8 mouse cellular contexts compared by ENCODE assay signal in the genomic region with DNA sequence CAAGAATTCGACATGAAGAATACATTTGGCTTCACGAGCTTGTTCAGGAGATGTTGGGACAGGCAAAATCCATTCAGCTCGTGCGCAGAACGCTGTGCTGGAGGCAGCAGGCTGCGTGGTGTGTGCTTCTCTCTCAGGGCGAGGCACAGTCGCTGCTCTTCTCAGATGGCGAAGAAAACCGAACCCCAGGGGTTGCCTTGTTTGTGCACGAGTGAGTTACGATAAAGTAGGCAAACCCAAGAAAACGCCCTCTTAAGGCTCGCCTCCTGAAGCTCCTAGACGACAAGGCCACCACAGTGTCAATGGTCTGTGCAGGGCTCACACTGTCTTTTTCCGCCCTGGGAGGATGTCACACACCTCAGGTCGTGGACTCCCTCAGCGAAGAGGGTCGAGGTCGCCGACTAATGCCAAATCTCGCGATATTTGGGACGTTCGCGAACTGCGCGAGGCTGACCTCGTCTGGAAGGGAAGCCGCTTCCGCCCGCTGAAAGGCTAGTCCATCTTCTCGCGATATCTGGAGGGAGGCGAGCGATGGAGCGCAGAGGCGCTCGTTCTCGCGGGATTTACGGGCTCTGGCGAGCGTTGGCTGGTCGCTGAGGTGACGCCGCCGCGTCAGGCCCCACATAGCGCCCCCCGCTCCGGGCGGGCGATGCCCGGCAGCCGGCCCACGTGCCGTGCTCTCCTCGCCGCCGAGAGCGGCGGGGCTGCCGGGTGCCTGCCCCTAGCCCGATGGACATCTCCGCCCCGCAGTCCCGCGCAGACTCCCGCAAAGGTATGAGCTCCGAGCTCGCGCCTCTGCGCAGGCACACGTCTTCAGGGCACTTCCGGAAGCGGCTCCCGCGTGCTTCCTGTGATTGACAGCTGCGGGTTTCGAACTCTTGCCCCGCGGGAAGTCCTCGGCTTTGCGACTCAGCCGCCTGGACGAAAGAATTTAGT. TPM values are rescaled to one million over a fixed set of nuclear protein-coding genes. Genes with fewer than 3 reads are reported as not detected.
DNase-seq lines count a peak whose midpoint lies in the region; ATAC-seq and TF ChIP-seq lines count a peak whose summit lies in the region.

Gene Ercc6l2 (plus strand): TSS at position 495 of the 936 bp plus-strand sequence.

- peak within 1 kb of the TSS; percentile 81 for H3K4me2 ChIP-seq in heart, embryonic 11.5 days
- peak within 1 kb of the TSS; percentile 85 for H3K4me2 ChIP-seq in kidney, embryonic 16.5 days (replicated peaks; ENCODE audit: low read depth, low read length)
- H3K4me2 ChIP-seq in myocyte (ENCODE audit: low read depth): peak within 1 kb of the TSS; percentile 83

- ATAC-seq in heart, embryonic 11.5 days (replicated peaks; ENCODE audit: insufficient number of reproducible peaks, low FRiP score, low TSS enrichment): peak; percentile 100
- ATAC-seq in kidney, embryonic 16.5 days (ENCODE audit: low FRiP score, low TSS enrichment): peak; percentile 99

- DNase-seq in brain, embryonic 14.5 days (ENCODE audit: low read depth): peak; percentile 99
- peak; percentile 92 for DNase-seq in liver, adult 2 months (ENCODE audit: extremely low read depth, low read depth, low spot score)
- peak; percentile 100 for DNase-seq in splenic B cell, adult 2 months (ENCODE audit: low read depth, low spot score)

- H3K36me3 ChIP-seq in C2C12 (ENCODE audit: control insufficient read depth, insufficient read depth) (no peaks in the 10 kb centered on the region), myocyte (ENCODE audit: control insufficient read depth, insufficient read depth) (no peaks in the 10 kb centered on the region)
- H3K36me3 ChIP-seq in erythroblast, embryonic 14.5 days (ENCODE audit: control insufficient read depth): peaks cover 3% of the 10 kb centered on the region
- no peaks in the 10 kb centered on the region for H3K36me3 ChIP-seq in heart, embryonic 11.5 days (ENCODE audit: control insufficient read depth, insufficient read depth, low read length)
- no peaks in the 10 kb centered on the region for H3K36me3 ChIP-seq in kidney, embryonic 16.5 days (ENCODE audit: insufficient read depth, low read length)
- H3K36me3 ChIP-seq in liver, adult 2 months (ENCODE audit: control insufficient read depth, insufficient read depth, low read length): no peaks in the 10 kb centered on the region
- no peaks in the 10 kb centered on the region for H3K36me3 ChIP-seq in splenic B cell, adult 2 months (ENCODE audit: control insufficient read depth, insufficient read depth, low read length, poor library complexity, severe bottlenecking)

- peak within 1 kb of the TSS; percentile 45 for H3K4me3 ChIP-seq in C2C12 (ENCODE audit: insufficient read depth, poor library complexity, severe bottlenecking)
- peak within 1 kb of the TSS; percentile 76 for H3K4me3 ChIP-seq in erythroblast, embryonic 14.5 days (replicated peaks)
- peak within 1 kb of the TSS; percentile 74 for H3K4me3 ChIP-seq in heart, embryonic 11.5 days (ENCODE audit: low read depth, low read length)
- peak within 1 kb of the TSS; percentile 76 for H3K4me3 ChIP-seq in kidney, embryonic 16.5 days (ENCODE audit: low read length)
- peak within 1 kb of the TSS; percentile 64 for H3K4me3 ChIP-seq in liver, adult 2 months (ENCODE audit: insufficient read depth, low read depth, low read length)
- H3K4me3 ChIP-seq in myocyte: peak within 1 kb of the TSS; percentile 44

- TF ChIP-seq POLR2A in brain, embryonic 14.5 days (IDR thresholded peaks at IDR 0.05; ENCODE audit: borderline replicate concordance, extremely low read depth, insufficient read depth, insufficient read length, poor library complexity, severe bottlenecking): peak; percentile 85
- peak; percentile 82 for TF ChIP-seq POLR2A in liver, adult 2 months (IDR thresholded peaks at IDR 0.05; ENCODE audit: extremely low read depth, insufficient read depth, low read length)
- peak; percentile 83 for TF ChIP-seq POLR2A in myocyte (IDR thresholded peaks at IDR 0.05; ENCODE audit: insufficient read length, low read depth)

- H3K9ac ChIP-seq in heart, embryonic 11.5 days (ENCODE audit: low read depth, low read length): peak within 1 kb of the TSS; percentile 89
- H3K9ac ChIP-seq in kidney, embryonic 16.5 days (replicated peaks; ENCODE audit: low read length): peak within 1 kb of the TSS; percentile 94
- peak within 1 kb of the TSS; percentile 73 for H3K9ac ChIP-seq in liver, adult 2 months (ENCODE audit: low read depth, low read length)

- no peaks in the 10 kb centered on the region for H3K9me3 ChIP-seq in erythroblast, embryonic 14.5 days (ENCODE audit: control insufficient read depth, low read length)
- H3K9me3 ChIP-seq in heart, embryonic 11.5 days (replicated peaks; ENCODE audit: control insufficient read depth, low read length): no peaks in the 10 kb centered on the region
- no peaks in the 10 kb centered on the region for H3K9me3 ChIP-seq in kidney, embryonic 16.5 days (ENCODE audit: low read length)

- under 1% methylated on average over 87 of the region's 87 CpGs for WGBS in heart, embryonic 11.5 days (ENCODE audit: insufficient replicate concordance)
- 0% methylated on average over 87 of the region's 87 CpGs for WGBS in kidney, embryonic 16.5 days
- WGBS in liver, adult 2 months: under 1% methylated on average over 87 of the region's 87 CpGs

- H3ac ChIP-seq in C2C12 (ENCODE audit: control insufficient read depth, insufficient read length, low read depth) (peak within 1 kb of the TSS; percentile 94), myocyte (ENCODE audit: control insufficient read depth, insufficient read length) (peak within 1 kb of the TSS; percentile 85)

- no peaks in the 10 kb centered on the region for H3K27me3 ChIP-seq in C2C12 (ENCODE audit: control insufficient read depth, insufficient read depth, insufficient read length)
- no peaks in the 10 kb centered on the region for H3K27me3 ChIP-seq in erythroblast, embryonic 14.5 days (ENCODE audit: control insufficient read depth)
- no peaks in the 10 kb centered on the region for H3K27me3 ChIP-seq in heart, embryonic 11.5 days (ENCODE audit: control insufficient read depth, insufficient read depth, low read length)
- no peaks in the 10 kb centered on the region for H3K27me3 ChIP-seq in kidney, embryonic 16.5 days (ENCODE audit: insufficient read depth, low read length)
- no peaks in the 10 kb centered on the region for H3K27me3 ChIP-seq in liver, adult 2 months (ENCODE audit: control insufficient read depth, insufficient read depth, low read length)
- no peaks in the 10 kb centered on the region for H3K27me3 ChIP-seq in myocyte (ENCODE audit: control insufficient read depth, insufficient read depth, insufficient read length)
- H3K27me3 ChIP-seq in splenic B cell, adult 2 months (ENCODE audit: control insufficient read depth, insufficient read depth, low read length, poor library complexity, severe bottlenecking): no peaks in the 10 kb centered on the region

- peak within 1 kb of the TSS; percentile 93 for H3K27ac ChIP-seq in heart, embryonic 11.5 days (ENCODE audit: low read depth, low read length)
- peak within 1 kb of the TSS; percentile 89 for H3K27ac ChIP-seq in kidney, embryonic 16.5 days (ENCODE audit: low read length)
- H3K27ac ChIP-seq in liver, adult 2 months (replicated peaks; ENCODE audit: insufficient read depth, low read depth, low read length): peak within 1 kb of the TSS; percentile 71

- TF ChIP-seq CTCF in C2C12 (IDR thresholded peaks at IDR 0.05; ENCODE audit: control insufficient read depth, insufficient read depth, insufficient read length): no peak
- TF ChIP-seq CTCF in brain, embryonic 14.5 days (IDR thresholded peaks at IDR 0.05; ENCODE audit: borderline replicate concordance, extremely low read depth, insufficient read depth, insufficient read length): no peak
- TF ChIP-seq CTCF in liver, adult 2 months (IDR thresholded peaks at IDR 0.05; ENCODE audit: low read depth, low read length): no peak

- H3K79me2 ChIP-seq in C2C12 (ENCODE audit: control insufficient read depth, insufficient read depth): peaks cover 13% of the 10 kb centered on the region
- H3K79me2 ChIP-seq in liver, adult 2 months (ENCODE audit: control insufficient read depth, insufficient read depth, low read length): no peaks in the 10 kb centered on the region
- peaks cover 11% of the 10 kb centered on the region for H3K79me2 ChIP-seq in myocyte (ENCODE audit: control insufficient read depth, insufficient read depth)

- H3K79me3 ChIP-seq in C2C12 (ENCODE audit: low read depth): peaks cover 1% of the 10 kb centered on the region

- H3K4me1 ChIP-seq in erythroblast, embryonic 14.5 days (ENCODE audit: control insufficient read depth): peaks cover 30% of the 10 kb centered on the region
- peaks cover 5% of the 10 kb centered on the region; the same call in 1 of the 2 replicates for H3K4me1 ChIP-seq in heart, embryonic 11.5 days (ENCODE audit: control insufficient read depth, insufficient read depth, low read length)
- H3K4me1 ChIP-seq in kidney, embryonic 16.5 days (ENCODE audit: insufficient read depth, low read length): peaks cover 12% of the 10 kb centered on the region
- no peaks in the 10 kb centered on the region for H3K4me1 ChIP-seq in liver, adult 2 months (ENCODE audit: control insufficient read depth, insufficient read depth, low read length)

TF ChIP-seq in C2C12, 6 proteins besides CTCF, POLR2A, EP300 and RAD21:
- TF ChIP-seq FOSL1 (IDR thresholded peaks at IDR 0.05; ENCODE audit: insufficient read depth, low read length, poor library complexity, severe bottlenecking) (no peak), MAX (IDR thresholded peaks at IDR 0.05) (peak; percentile 96)

TF ChIP-seq in myocyte, 11 proteins besides CTCF, POLR2A, EP300 and RAD21:
- no peak for TF ChIP-seq MYOD1 (IDR thresholded peaks at IDR 0.05; ENCODE audit: control insufficient read depth in 1 of 3, insufficient read length in 2 of 3, low read depth in 2 of 3)
- no peak for TF ChIP-seq SRF (IDR thresholded peaks at IDR 0.05; ENCODE audit: control insufficient read depth, insufficient read length, low read depth)
- peak; percentile 94 for TF ChIP-seq POLR2AphosphoS2 (IDR thresholded peaks at IDR 0.05; ENCODE audit: insufficient read length, low read depth)
- peak in 1 of 3 experiments; percentile 39 for TF ChIP-seq MYOG (IDR thresholded peaks at IDR 0.05; ENCODE audit: control insufficient read depth in 1 of 3, insufficient read depth in 1 of 3, insufficient read length in 2 of 3, low read depth in 2 of 3)
- TF ChIP-seq E2F4 (IDR thresholded peaks at IDR 0.05; ENCODE audit: insufficient read depth): peak; percentile 79

RNA-seq across cellular contexts. Expression of gene Ercc6l2, which starts in this region (rescaled TPM):
- polyA plus RNA-seq in C2C12 (2012; fragmentation: generic; extraction: Trizol): 4.3 TPM
- polyA plus RNA-seq in brain, embryonic 14.5 days (2012; rRNA removed): 12.9 and 17.5 TPM in 2 replicates
- 0.18 and 0.36 TPM in 2 replicates for polyA plus RNA-seq in erythroblast, embryonic 14.5 days (2012)
- polyA plus RNA-seq in heart, embryonic 11.5 days (2014; fragmentation: Nextera tagmentation; extraction: Ambion mirVana): 14.5 and 14.9 TPM in 2 replicates
- polyA plus RNA-seq in kidney, embryonic 16.5 days (2015; fragmentation: Nextera tagmentation; extraction: Ambion mirVana): 22.0 and 26.5 TPM in 2 replicates
- total RNA-seq in liver, adult 2 months (2014; rRNA removed): 13.8 and 14.0 TPM in 2 replicates
- polyA plus RNA-seq in liver, adult 2 months (2012; rRNA removed): 1.9 and 2.3 TPM in 2 replicates
- 3.4 TPM for polyA plus RNA-seq in myocyte (2012; fragmentation: generic; extraction: Trizol)

Comparison
In these comparisons a context has a peak if more than half of its experiments do, and no peak if none do; other contexts are left out.
1. Peak in every context shown above with its lines: DNase-seq, ATAC-seq, H3K4me3 ChIP-seq and H3K27ac ChIP-seq.